Mouse (Mus musculus) intestine, postnatal 0 days (tissue): ENCODE measurements around the gene Gsc. TPM values are rescaled to one million over a fixed set of nuclear protein-coding genes. Genes with fewer than 3 reads are reported as not detected.

Experiments
- ATAC-seq: fragments of 200-750 bp; cut with Nextera tagmentation; 2 replicates; pipeline ENCODE4 v1.8.0; 2017; ENCODE audit warnings: mild to moderate bottlenecking, moderate TSS enrichment, moderate library complexity
- H3K27ac ChIP-seq: fragments of 300-500 bp; sonication (generic); 2 replicates; pipeline ENCODE4 v1.5.1; 2014; ENCODE audit warnings: mild to moderate bottlenecking, low read depth, low read length, moderate library complexity
- H3K27me3 ChIP-seq: fragments of 300-500 bp; sonication (generic); replicated peaks from 2 replicates; pipeline ENCODE4 v1.6.1; 2014; ENCODE audit warnings: low read length, mixed read lengths; ENCODE audit not compliant: control insufficient read depth, insufficient read depth
- H3K36me3 ChIP-seq: fragments of 300-500 bp; sonication (generic); 2 replicates; pipeline ENCODE4 v1.6.1; 2014; ENCODE audit warnings: mild to moderate bottlenecking, moderate library complexity; ENCODE audit not compliant: control insufficient read depth, insufficient read depth
- H3K4me1 ChIP-seq: fragments of 300-500 bp; sonication (generic); replicated peaks from 2 replicates; pipeline ENCODE4 v1.6.1; 2014; ENCODE audit warnings: antibody characterized with exemption, low read length, mixed read lengths; ENCODE audit not compliant: control insufficient read depth, insufficient read depth
- H3K4me2 ChIP-seq: fragments of 300-500 bp; sonication (generic); replicated peaks from 2 replicates; pipeline ENCODE4 v1.6.1; 2014; ENCODE audit warnings: low read depth, mild to moderate bottlenecking, moderate library complexity
- H3K4me3 ChIP-seq: fragments of 300-500 bp; sonication (generic); 2 replicates; pipeline ENCODE4 v1.5.1; 2014; ENCODE audit warnings: low read depth, low read length
- H3K9ac ChIP-seq: fragments of 300-500 bp; sonication (generic); 2 replicates; pipeline ENCODE4 v1.6.1; 2014; ENCODE audit warnings: mild to moderate bottlenecking, low read depth, low read length
- H3K9me3 ChIP-seq: fragments of 300-500 bp; sonication (generic); 2 replicates; pipeline ENCODE4 v1.6.1; 2016; ENCODE audit warnings: mixed run types; ENCODE audit not compliant: control insufficient read depth
- CTCF ChIP-seq: sonication (generic); IDR thresholded peaks from 2 replicates; pipeline ENCODE4 v1.5.1; 2016; ENCODE audit warnings: low read depth, mild to moderate bottlenecking, control low read depth, antibody characterized with exemption, moderate library complexity
- WGBS: fragments of 180-500 bp; shearing (Covaris S2); extraction: QIAGEN DNeasy Blood & Tissue Kit; methylation state at CpG from one replicate; pipeline ENCODE4 v1.1.7; 2014; 5-methylcytosine and 5-hydroxymethylcytosine counted together
- polyA plus RNA-seq: library from polyadenylated mRNA; unstranded; fragments of >200 nt; fragmentation: Nextera tagmentation; extraction: Ambion mirVana; gene quantifications from 2 replicates; pipeline ENCODE4 v1.2.1, GENCODE M21; 2015

Gsc gene
- polyA plus RNA-seq, 1 experiment from 2014 or later, result not detected

DNA sequence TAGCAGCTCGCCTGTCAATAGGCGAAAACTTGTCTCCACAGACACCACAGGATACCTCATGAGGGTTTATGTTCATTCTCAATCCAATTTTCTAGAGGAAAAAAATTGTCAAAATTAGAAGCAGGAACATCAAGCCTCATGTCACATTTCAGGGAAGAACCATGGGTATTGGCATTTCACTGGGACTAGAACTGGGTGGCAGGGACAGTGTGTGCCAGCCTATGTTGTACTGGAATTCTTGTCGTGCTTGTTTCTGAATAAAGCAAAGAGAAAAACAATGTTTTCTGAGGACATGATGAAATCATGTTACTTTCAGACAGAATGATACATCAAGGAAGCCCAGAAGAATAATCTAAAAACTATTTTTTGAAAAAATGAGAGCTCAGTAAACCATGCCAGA lies 47.5 kb downstream of the Gsc start:
- H3K27me3 ChIP-seq, result no peaks in the 10 kb centered on the region
- H3K9me3 ChIP-seq, result no peaks in the 10 kb centered on the region
- no peak overlapping the region for H3K9ac ChIP-seq
- H3K4me2 ChIP-seq, result no peak overlapping the region
- no peak for ATAC-seq
- no peaks in the 10 kb centered on the region for H3K36me3 ChIP-seq
- WGBS, result 75% methylated on average over 3 of the region's 3 CpGs
- no peak overlapping the region for H3K27ac ChIP-seq
- TF ChIP-seq CTCF, result no peak
- no peaks in the 10 kb centered on the region for H3K4me1 ChIP-seq
- no peak overlapping the region for H3K4me3 ChIP-seq

GRCm38 (mm10) chr12:104422615-104423392 lies 50.3 kb downstream of the Gsc start:
- WGBS, result 67% methylated on average over 11 of the region's 11 CpGs
- H3K4me2 ChIP-seq, result no peak overlapping the region
- H3K9ac ChIP-seq, result no peak overlapping the region
- no peak for ATAC-seq
- H3K36me3 ChIP-seq, result no peaks in the 10 kb centered on the region
- H3K4me3 ChIP-seq, result no peak overlapping the region
- no peaks in the 10 kb centered on the region for H3K27me3 ChIP-seq
- H3K27ac ChIP-seq, result no peak overlapping the region
- no peaks in the 10 kb centered on the region for H3K4me1 ChIP-seq
- no peak for TF ChIP-seq CTCF
- H3K9me3 ChIP-seq, result no peaks in the 10 kb centered on the region

Other genes starting within 250 kb of the Gsc start
- 5.2 and 6.1 TPM in 2 replicates for gene Serpina3g, start 237.1 kb downstream of the Gsc start, polyA plus RNA-seq
- gene Serpina3i, start 210.2 kb downstream of the Gsc start, polyA plus RNA-seq, result not detected in 2 replicates
- not detected in 2 replicates for gene Serpina3j, start 158.8 kb downstream of the Gsc start, polyA plus RNA-seq
- not detected in 2 replicates for gene Serpina3k, start 134.8 kb downstream of the Gsc start, polyA plus RNA-seq
- not detected in 2 replicates for gene Serpina3m, start 134.8 kb downstream of the Gsc start, polyA plus RNA-seq
- gene Serpina3n, start 66.6 kb downstream of the Gsc start, polyA plus RNA-seq, result 0.18 and 0.21 TPM in 2 replicates